ENCODE assay signal across 1 mouse cellular context in the genomic region with DNA sequence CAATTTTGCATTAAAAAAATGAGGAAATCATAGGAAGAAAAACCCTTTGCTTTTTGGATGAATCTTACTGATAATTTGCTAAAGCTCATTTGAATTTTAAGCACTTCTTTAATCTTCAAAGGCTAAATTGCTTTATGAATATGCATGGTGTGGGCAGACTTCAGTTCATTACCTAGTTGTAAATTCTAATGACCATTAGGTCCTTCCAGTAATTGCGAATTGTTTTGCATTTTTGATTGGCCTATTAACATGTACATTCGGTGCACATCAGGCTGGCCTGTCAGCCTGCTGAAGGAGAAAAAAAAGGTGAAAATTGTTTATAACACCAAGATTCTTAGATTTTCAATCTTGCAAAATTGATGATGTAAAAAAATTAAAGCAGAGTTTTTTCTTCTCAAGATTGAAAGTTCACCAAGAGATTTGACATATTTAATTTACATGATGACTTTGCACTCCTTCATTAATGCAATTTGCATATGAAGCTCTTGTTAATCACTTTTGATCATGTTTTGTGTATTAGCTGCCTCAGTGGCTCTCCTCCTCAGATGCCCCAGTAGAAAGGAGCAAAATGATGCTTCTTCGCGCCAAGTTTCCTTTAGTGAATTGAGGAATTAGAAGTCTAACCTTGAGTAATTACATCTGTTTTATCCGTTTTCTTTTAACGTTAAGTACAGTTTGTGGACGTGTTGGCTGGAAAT.
TF ChIP-seq lines count a peak whose summit lies in the region.

No protein-coding gene starts in this region.

TF ChIP-seq in MEL, 35 proteins besides CTCF, POLR2A, EP300 and RAD21:
- TF ChIP-seq MAFK (IDR thresholded peaks at IDR 0.05; ENCODE audit: borderline replicate concordance, low read depth, low read length) (no peak), ZMIZ1 (IDR thresholded peaks at IDR 0.05; ENCODE audit: low read depth, low read length) (peak; percentile 38; the same call in 1 of the 2 replicates), NRF1 (IDR thresholded peaks at IDR 0.05; ENCODE audit: insufficient read depth, low read depth, low read length, poor library complexity, severe bottlenecking) (no peak)
TF ChIP-seq in MEL: peak in this region for 1.
